Mouse (Mus musculus): Measurements from ENCODE around the gene Sde2. TPM values are rescaled to one million over a fixed set of nuclear protein-coding genes. Genes with fewer than 3 reads are reported as not detected.

The Sde2 gene
- total RNA-seq, 1 experiment from 2014 or later = 26.0 TPM

Other genes starting within 250 kb of the Sde2 start
- gene Lin9, start 210.0 kb upstream of the Sde2 start, total RNA-seq (2021) = 7.5 and 9.3 TPM in 2 replicates
- not detected in 2 replicates for gene Mixl1, start 154.1 kb upstream of the Sde2 start, total RNA-seq (2021)
- gene Acbd3, start 125.1 kb upstream of the Sde2 start, total RNA-seq (2021) = 45.5 and 48.8 TPM in 2 replicates
- gene H3f3a, start 37.2 kb upstream of the Sde2 start, total RNA-seq (2021) = 739 and 836 TPM in 2 replicates
- 0.38 and 0.73 TPM in 2 replicates for gene Lefty2, start 42.0 kb downstream of the Sde2 start, total RNA-seq (2021)
- 35.0 and 46.2 TPM in 2 replicates for gene Pycr2, start 53.2 kb downstream of the Sde2 start, total RNA-seq (2021)
- gene Lefty1, start 83.9 kb downstream of the Sde2 start, total RNA-seq (2021) = 6.1 and 9.5 TPM in 2 replicates
- gene Tmem63a, start 91.2 kb downstream of the Sde2 start, total RNA-seq (2021) = 77.2 and 92.4 TPM in 2 replicates
- gene Ephx1, start 169.8 kb downstream of the Sde2 start, total RNA-seq (2021) = 95.7 and 112 TPM in 2 replicates
- gene 9130409I23Rik, start 200.1 kb downstream of the Sde2 start, total RNA-seq (2021) = not detected in 2 replicates

Data from adrenal gland, postnatal 25 days (tissue).